Mouse (Mus musculus) cerebellum, adult (tissue): ENCODE measurements at regions not wholly inside any gene's neighbourhood (a gene's known extent, or its start where the extent isn't known, plus 50 kb on each side); places are given as distances from the start of the nearest gene placed in this dataset.

Experiments used
- ATAC-seq: cut with Nextera tagmentation; 2 replicates; pipeline ENCODE4 v1.9.2; 2017; ENCODE audit warnings: mild to moderate bottlenecking, moderate library complexity, mixed read lengths; ENCODE audit not compliant: insufficient number of reproducible peaks, low FRiP score, low TSS enrichment

GRCm38 (mm10) chr5:73792216-73792615 lies 141.0 kb downstream of the Spata18 start:
- ATAC-seq, result no peak

- ATAC-seq, result no peak
Measured at GRCm38 (mm10) chr5:73796201-73796600, 145.0 kb downstream of the Spata18 start.

- ATAC-seq, result no peak
Measured at GRCm38 (mm10) chr5:73797980-73798379, 146.8 kb downstream of the Spata18 start.

- ATAC-seq, result no peak
Measured at GRCm38 (mm10) chr5:73803431-73803830, 152.3 kb downstream of the Spata18 start.

GRCm38 (mm10) chr5:73804556-73805230 lies 153.5 kb downstream of the Spata18 start:
- ATAC-seq, result no peak

- no peak for ATAC-seq
Measured at GRCm38 (mm10) chr5:73810660-73811059, 159.5 kb downstream of the Spata18 start.

- ATAC-seq, result no peak
Measured at GRCm38 (mm10) chr5:73811094-73811521, 159.9 kb downstream of the Spata18 start.

GRCm38 (mm10) chr5:73815752-73816151 lies 164.6 kb downstream of the Spata18 start:
- no peak for ATAC-seq

- no peak for ATAC-seq
Measured at GRCm38 (mm10) chr5:73817180-73817579, 166.0 kb downstream of the Spata18 start.

GRCm38 (mm10) chr5:73821956-73822545 lies 170.9 kb downstream of the Spata18 start:
- no peak for ATAC-seq

- no peak for ATAC-seq
Measured at GRCm38 (mm10) chr5:73823421-73823820, 172.2 kb downstream of the Spata18 start.

GRCm38 (mm10) chr5:73826941-73827340 lies 175.8 kb downstream of the Spata18 start:
- ATAC-seq, result no peak

- ATAC-seq, result no peak
Measured at GRCm38 (mm10) chr5:73833721-73834120, 182.5 kb downstream of the Spata18 start.

- ATAC-seq, result no peak
Measured at GRCm38 (mm10) chr5:73843776-73844175, 192.6 kb downstream of the Spata18 start.

- no peak for ATAC-seq
Measured at GRCm38 (mm10) chr5:73846096-73846782, 195.1 kb downstream of the Spata18 start.

- ATAC-seq, result no peak
Measured at GRCm38 (mm10) chr5:73846783-73847151, 195.6 kb downstream of the Spata18 start.

GRCm38 (mm10) chr5:73851501-73851900 lies 200.3 kb downstream of the Spata18 start:
- ATAC-seq, result no peak

- ATAC-seq, result peak; percentile 89
Measured at GRCm38 (mm10) chr5:73854025-73854773, 203.0 kb downstream of the Spata18 start.

- ATAC-seq, result peak; percentile 33
Measured at GRCm38 (mm10) chr5:73854774-73855371, 203.7 kb downstream of the Spata18 start.

GRCm38 (mm10) chr5:73859320-73859719 lies 208.1 kb downstream of the Spata18 start:
- no peak for ATAC-seq
